ENCODE assay signal across 22 mouse cellular contexts in genomic region chr10:20879482-20879881, GRCm38 (mm10).
DNase-seq lines count a peak whose midpoint lies in the region; ATAC-seq lines count a peak whose summit lies in the region.
"Had no signal": no experiment of that assay in that cellular context is flagged by ENCODE, and none has a peak within 500 bp of the region (broad histone marks: within the 10 kb centered on the region; RNA-seq: fewer than 3 reads in every experiment).

No protein-coding gene starts in this region.

- no peaks in the 10 kb centered on the region for H3K36me3 ChIP-seq in heart, embryonic 16.5 days (ENCODE audit: control insufficient read depth, insufficient read depth)
- no peaks in the 10 kb centered on the region for H3K36me3 ChIP-seq in heart, embryonic 10.5 days
- H3K36me3 ChIP-seq in liver, embryonic 15.5 days (replicated peaks): no peaks in the 10 kb centered on the region
- H3K36me3 ChIP-seq: forebrain, embryonic 15.5 days; hindbrain, embryonic 15.5 days; kidney, embryonic 15.5 days had no signal

- no peak overlapping the region for H3K4me3 ChIP-seq in heart, embryonic 16.5 days (ENCODE audit: low read length)
- H3K4me3 ChIP-seq in heart, embryonic 10.5 days: no peak overlapping the region
- H3K4me3 ChIP-seq in liver, embryonic 15.5 days (replicated peaks): no peak overlapping the region
- H3K4me3 ChIP-seq: forebrain, embryonic 15.5 days; hindbrain, embryonic 15.5 days; kidney, embryonic 15.5 days had no signal

- ATAC-seq in heart, embryonic 16.5 days (replicated peaks; ENCODE audit: extremely low read depth, insufficient read depth, low FRiP score): peak; percentile 79
- ATAC-seq in erythroblast, adult 5-6 weeks (replicated peaks; ENCODE audit: low FRiP score, poor library complexity, severe bottlenecking): peak; percentile 57
- ATAC-seq in liver, embryonic 15.5 days (ENCODE audit: insufficient read depth): peak; percentile 42; the same call in 1 of the 2 replicates
- ATAC-seq: forebrain, embryonic 15.5 days; intestine, embryonic 16.5 days; lung, postnatal 0 days; midbrain, embryonic 16.5 days had no signal

- no peak for DNase-seq in heart, embryonic 10.5 days (ENCODE audit: low spot score)
- peak; percentile 8 for DNase-seq in naive thymus-derived CD4-positive, alpha-beta T cell, adult 2 months (ENCODE audit: low read depth)
- no peak for DNase-seq in retina, postnatal 1 day
- no peak for DNase-seq in gastrocnemius, postnatal 36 days
- no peak for DNase-seq in urinary bladder, adult 2 months (ENCODE audit: low spot score)
- DNase-seq: adrenal gland, postnatal 36 days; cerebellum, adult 8-10 months; gastrocnemius, postnatal 25 days; heart, postnatal 4 days; layer of hippocampus, postnatal 36 days; thymus, postnatal 36 days had no signal

- no peaks in the 10 kb centered on the region for H3K27me3 ChIP-seq in heart, embryonic 16.5 days (ENCODE audit: control insufficient read depth, insufficient read depth, low read length)
- H3K27me3 ChIP-seq in heart, embryonic 10.5 days (ENCODE audit: insufficient read depth, poor library complexity, severe bottlenecking): no peaks in the 10 kb centered on the region
- no peaks in the 10 kb centered on the region for H3K27me3 ChIP-seq in liver, embryonic 15.5 days
- H3K27me3 ChIP-seq: forebrain, embryonic 15.5 days; hindbrain, embryonic 15.5 days; kidney, embryonic 15.5 days had no signal

- no peaks in the 10 kb centered on the region for H3K4me1 ChIP-seq in heart, embryonic 16.5 days (ENCODE audit: control insufficient read depth, insufficient read depth, low read length)
- H3K4me1 ChIP-seq in heart, embryonic 10.5 days: no peaks in the 10 kb centered on the region
- H3K4me1 ChIP-seq in liver, embryonic 15.5 days (replicated peaks): peaks cover 32% of the 10 kb centered on the region
- H3K4me1 ChIP-seq: hindbrain, embryonic 15.5 days; kidney, embryonic 15.5 days had no signal

- H3K4me2 ChIP-seq in heart, embryonic 16.5 days (ENCODE audit: low read depth, low read length): peak overlapping the region; percentile 16; the same call in 1 of the 2 replicates
- H3K4me2 ChIP-seq in liver, embryonic 15.5 days: no peak overlapping the region; the same call in 1 of the 2 replicates
- H3K4me2 ChIP-seq: forebrain, embryonic 15.5 days; heart, embryonic 11.5 days; hindbrain, embryonic 15.5 days; kidney, embryonic 15.5 days had no signal

- WGBS in heart, embryonic 16.5 days: 34% methylated on average over 8 of the region's 8 CpGs
- 74% methylated on average over 8 of the region's 8 CpGs for WGBS in heart, embryonic 10.5 days
- WGBS in liver, embryonic 15.5 days (ENCODE audit: insufficient replicate concordance): 17% methylated on average over 8 of the region's 8 CpGs

- intact Hi-C loops in gastrocnemius, postnatal 36 days (cut with DNase I): no loop called here

- H3K27ac ChIP-seq in heart, embryonic 16.5 days (ENCODE audit: low read length): no peak overlapping the region
- no peak overlapping the region for H3K27ac ChIP-seq in heart, embryonic 10.5 days
- H3K27ac ChIP-seq in liver, embryonic 15.5 days (replicated peaks): no peak overlapping the region
- H3K27ac ChIP-seq: forebrain, embryonic 15.5 days; hindbrain, embryonic 15.5 days; kidney, embryonic 15.5 days had no signal

- H3K9me3 ChIP-seq in heart, embryonic 16.5 days (replicated peaks; ENCODE audit: control insufficient read depth, low read length): no peaks in the 10 kb centered on the region
- no peaks in the 10 kb centered on the region for H3K9me3 ChIP-seq in heart, embryonic 10.5 days
- no peaks in the 10 kb centered on the region for H3K9me3 ChIP-seq in liver, embryonic 15.5 days (replicated peaks)
- H3K9me3 ChIP-seq: forebrain, embryonic 15.5 days; hindbrain, embryonic 15.5 days; kidney, embryonic 15.5 days; megakaryocyte, embryonic 14.5 days had no signal

- no peak overlapping the region for H3K9ac ChIP-seq in heart, embryonic 16.5 days (ENCODE audit: low read length)
- no peak overlapping the region for H3K9ac ChIP-seq in liver, embryonic 15.5 days
- H3K9ac ChIP-seq: forebrain, embryonic 15.5 days; hindbrain, embryonic 15.5 days; kidney, embryonic 15.5 days had no signal
